Mouse (Mus musculus): ENCODE measurements around the gene Strn3.
"Not testable (repeated sequence)": the region's sequence is repeated elsewhere in the genome, so short reads cannot be mapped to it uniquely, and the experiment has no call there.

The Strn3 gene

DNA sequence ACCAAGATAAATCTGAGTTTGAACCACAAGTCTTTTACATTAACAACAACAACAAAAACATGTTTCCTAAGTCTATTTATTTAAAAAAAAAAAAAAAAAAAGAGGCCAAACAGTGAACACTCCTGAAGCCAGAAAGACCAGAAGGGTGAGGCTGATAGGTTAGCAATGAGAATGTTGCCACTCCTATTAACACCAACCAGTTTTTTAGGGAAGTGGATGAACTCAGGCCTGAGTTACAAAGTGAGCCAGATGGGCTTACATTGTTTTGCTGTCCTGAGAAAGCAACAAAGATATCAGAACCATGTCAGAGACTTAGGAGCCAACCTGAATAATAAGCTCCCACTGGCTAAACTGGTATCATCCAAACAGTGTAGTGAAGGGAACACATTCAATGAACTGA, 71.1 kb downstream of the Strn3 start:
- no peak for DNase-seq (ENCODE audit: low read depth, low spot score)

DNA sequence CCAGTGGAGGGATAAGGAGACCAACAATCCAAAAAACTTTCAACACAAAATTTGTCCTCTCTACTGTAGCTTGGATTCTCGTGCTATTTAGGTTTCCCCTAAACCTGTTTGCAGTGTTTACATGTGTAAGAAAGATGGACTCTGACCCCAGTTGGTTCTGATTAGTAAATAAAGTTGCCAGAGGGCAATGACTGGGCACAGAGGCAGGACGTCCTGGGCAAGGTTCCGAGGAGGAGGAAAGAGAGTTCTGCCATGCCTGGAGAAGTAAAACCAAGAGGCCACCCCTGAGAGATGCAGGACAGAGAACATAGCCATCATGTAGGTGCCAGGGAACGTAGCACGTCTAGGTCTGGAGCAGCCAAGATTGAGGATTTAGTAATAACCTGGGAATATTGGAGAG, 79.3 kb downstream of the Strn3 start:
- no peak for DNase-seq (ENCODE audit: low read depth, low spot score)

DNA sequence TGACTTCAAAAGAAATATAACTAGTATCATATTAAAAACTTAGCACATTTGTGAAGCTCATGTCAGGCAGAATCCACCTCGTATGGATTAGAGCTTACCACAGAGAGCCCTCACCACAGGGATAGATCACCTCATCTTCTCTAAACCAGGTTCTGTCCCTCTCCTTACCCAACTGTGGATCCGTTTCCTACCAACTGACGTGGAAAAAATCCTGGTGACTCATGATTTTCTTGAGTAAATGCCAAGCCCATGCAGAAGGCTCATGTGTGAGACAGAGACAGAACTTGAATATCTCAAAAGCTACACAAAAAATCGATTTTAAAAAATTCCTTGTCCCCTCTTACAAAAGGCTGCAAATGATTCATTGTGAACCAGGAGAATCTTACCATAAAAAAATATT, 85.6 kb downstream of the Strn3 start:
- no peak for DNase-seq (ENCODE audit: low read depth, low spot score)

DNA sequence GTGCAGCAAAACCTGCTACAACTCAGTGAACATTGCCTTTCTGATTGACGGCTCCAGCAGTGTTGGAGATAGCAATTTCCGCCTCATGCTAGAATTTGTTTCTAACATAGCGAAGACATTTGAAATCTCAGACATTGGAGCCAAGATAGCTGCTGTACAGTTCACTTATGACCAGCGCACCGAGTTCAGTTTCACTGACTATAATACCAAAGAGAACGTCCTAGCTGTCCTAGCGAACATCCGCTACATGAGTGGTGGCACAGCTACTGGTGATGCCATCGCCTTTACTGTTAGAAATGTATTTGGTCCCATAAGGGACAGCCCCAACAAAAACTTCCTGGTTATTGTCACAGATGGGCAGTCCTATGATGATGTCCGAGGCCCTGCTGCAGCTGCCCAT, 88.4 kb downstream of the Strn3 start:
- DNase-seq (ENCODE audit: low read depth, low spot score), result no peak

DNA sequence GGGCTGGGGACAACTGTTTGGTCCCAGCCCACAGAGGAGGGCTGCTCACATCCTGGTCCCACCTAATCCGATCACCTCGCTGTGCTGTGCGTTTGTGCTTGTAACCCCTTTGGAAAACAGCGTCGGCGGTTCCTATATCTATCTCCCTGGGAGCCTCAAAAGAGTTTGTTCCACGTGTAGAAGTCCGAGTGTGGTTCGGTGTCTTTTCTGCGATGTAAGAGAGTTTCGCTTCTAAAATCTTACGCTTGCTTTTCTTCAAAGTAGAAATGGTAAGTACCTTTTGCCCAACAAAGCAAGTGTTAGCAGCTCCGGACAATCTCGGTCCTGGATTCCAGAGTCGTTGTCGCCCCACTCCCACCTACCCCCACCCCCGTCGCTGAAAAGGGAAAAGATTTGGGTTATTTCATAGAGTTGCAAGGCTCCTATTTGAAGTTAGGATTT, 97.6 kb downstream of the Strn3 start:
- no peak for DNase-seq (ENCODE audit: low read depth, low spot score)

DNA sequence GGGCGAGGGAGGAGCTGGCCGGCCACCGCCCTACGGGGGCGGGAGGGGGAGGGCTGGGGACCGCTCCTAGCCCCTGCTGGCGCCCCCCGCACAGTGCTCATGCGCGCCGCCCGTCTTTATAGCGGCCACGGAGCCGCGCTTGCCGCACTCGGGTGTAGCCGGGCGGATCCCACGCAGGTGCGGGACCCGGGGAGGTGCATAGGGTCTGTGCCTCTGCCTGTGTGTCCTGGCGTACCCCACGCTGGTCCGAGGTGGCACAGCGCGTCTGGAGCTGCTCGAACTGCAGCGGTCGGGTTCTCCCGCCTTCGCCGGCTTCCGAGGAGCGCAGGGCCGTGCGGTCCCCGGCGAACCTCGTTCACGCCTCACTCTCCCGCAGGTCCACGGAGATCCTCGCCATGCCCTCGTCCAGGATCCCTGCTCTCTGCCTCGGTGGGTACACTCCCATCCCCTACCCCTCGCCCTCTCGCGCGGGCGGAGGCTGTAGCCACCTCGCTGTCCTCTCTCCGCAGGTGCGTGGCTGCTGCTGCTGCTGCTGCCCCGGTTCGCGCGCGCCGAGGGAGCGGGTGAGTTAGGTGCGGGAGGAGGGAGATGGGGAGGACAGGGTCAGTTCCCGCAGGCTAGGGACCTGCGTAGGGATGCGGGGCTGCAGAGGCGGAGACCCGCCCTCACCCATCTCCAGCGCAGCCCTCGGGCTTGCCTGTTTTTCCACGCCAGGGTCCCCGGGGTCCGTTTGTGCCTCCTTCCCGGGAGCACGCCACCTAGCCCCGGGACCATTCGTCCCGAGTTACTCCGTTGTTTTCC, 98.3 kb downstream of the Strn3 start, which contains the start of gene Coch:
Gene Coch (plus strand): TSS at position 113 of the 801 bp plus-strand sequence.
- DNase-seq (ENCODE audit: low read depth, low spot score), result peak; percentile 25

DNA sequence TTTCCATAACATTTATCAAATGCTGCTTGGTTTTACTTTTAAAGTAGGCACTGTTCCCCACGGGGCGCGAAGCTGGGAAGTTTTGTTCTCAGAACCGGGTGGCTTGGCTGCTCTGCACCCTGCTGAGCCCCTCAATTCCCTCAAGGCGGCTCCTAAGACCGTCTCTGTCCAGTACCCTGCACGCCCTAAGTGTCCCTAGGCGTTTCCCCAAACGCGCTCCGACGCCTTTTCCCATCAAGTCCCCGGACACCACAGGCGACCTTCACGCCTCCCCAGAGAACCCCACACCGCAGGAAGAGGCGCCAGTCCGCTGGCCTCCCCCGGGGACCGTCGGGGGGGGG, 98.8 kb downstream of the Strn3 start:
- DNase-seq (ENCODE audit: low read depth, low spot score), result peak; percentile 11

DNA sequence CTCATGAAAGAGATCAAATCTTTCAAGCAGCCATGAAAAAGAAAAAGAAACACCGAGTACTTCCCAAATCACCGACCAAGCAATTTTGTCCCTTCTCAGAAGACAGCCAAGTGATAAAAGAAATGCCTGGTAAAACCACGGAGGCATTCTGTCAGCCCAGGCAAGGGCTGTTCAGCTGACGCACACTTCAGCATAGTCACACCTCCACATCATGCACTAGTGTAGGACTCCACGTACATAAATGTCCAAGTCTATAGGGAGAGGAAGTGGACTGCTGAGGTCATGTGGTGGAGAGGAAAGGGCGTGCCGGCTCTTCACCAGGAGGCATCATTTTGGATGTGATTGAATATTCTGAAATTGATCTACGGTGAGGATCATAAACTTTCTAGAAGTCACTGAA, 99.8 kb downstream of the Strn3 start:
- DNase-seq (ENCODE audit: low read depth, low spot score), result no peak

DNA sequence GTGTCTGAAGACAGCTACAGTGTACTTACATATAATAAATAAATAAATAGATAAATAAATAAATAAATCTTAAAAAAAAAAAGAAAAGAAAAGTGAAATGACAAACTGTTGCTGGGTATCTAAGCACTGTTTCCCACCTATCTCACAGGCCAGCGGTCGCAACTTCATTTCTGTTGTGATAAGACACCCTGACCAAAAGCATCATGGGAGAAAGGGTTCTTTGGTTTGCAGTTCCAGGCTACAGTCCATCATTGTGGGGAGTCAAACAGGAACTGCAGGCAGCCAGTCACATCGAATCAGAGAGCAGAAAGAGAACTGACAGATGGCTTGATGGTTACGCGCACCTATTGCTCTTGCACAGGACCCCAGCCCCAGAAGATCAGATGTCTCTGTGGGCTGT, 102.4 kb downstream of the Strn3 start:
- no peak for DNase-seq (ENCODE audit: low read depth, low spot score)

DNA sequence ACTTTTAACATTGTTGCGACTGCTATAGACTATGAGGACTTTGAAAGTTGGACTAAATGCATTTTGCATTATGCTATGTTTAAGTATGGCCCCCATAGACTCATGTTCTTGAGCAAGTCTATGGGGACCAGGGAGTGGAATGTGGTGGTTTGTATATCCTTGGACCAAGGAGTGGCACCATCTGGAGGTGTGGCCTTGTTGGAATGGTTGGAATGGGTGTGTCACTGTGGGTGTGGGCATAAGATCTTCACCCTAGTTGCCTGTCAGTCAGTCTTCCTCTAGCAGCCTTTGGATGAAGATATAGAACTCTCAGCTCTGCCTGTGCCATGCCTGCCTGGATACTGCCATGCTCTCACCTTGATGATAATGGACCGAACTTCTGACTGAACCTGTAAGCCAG, 113.9 kb downstream of the Strn3 start:
- not testable (repeated sequence) for DNase-seq (ENCODE audit: low read depth, low spot score)

DNA sequence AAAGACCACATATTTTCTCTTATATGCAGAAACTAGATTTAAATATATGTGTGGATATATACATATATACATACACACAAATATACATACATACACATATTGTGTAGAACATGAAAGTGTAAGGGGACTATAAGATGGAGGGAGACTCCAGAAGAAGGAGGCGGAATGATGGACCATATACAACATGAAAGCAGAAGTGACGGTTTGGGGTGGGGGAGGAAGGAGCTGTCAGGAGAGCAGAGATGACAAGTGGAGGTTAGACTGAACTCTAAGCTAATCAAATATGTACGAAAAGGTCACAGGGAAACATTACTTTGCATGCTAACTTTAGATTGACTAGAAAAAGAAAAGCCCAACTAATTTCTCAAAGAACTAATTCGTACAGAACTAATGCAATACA, 119.0 kb downstream of the Strn3 start:
- no peak for DNase-seq (ENCODE audit: low read depth, low spot score)

DNA sequence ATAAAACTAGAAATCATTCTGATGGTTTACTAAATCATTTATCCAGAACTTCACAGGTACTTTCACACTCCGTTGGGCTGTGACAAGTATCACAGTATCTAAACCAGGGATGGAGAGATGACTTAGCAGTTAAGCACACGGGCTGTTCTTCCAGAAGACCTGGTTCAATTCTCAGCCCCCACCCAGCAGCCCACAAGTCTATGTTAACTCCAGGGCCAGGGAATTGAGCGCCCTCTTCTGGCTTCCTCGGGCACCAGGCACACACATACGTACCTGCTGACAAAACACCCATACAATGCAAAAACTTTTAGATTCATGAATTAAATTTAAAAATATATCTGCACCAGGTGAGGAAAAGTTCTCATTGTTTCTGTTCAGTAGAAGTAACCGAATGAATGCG, 121.8 kb downstream of the Strn3 start:
- DNase-seq (ENCODE audit: low read depth, low spot score), result no peak

DNA sequence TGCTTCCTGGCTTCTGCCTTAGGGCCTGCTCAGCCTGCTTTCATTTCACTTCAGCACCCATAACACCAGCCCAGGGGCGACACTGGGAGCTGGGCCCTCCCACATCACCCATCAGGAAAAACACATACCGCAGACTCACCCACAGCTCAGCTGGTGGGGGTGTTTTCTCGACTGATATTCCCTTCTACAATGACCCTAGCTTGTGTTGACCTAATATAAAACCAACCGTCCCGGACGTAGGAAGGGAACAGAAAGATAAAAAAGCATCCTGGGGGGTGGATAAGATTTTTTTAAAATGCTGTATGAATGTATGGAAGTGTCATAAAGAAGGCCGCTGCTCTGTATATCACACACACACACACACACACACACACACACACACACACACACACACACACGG, 122.2 kb downstream of the Strn3 start:
- no peak for DNase-seq (ENCODE audit: low read depth, low spot score)

DNA sequence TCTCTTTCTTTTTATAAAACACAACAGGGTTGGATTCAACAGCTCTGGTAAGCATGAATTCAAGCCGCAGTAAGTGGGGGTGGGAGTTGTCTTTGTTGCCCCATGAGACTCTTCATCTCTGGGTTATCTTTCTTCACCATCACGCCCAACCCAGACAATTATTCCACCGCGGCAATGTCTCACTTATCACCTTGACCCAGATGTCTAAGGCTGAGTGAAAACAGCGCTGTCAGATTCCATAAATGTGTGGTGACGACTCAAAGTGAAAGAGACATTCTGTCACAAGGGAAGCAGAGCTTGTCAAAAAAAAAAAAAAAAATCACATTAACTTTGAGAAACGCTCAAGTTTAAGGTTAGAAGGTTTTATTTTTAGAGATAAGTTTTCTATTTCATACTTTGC, 124.5 kb downstream of the Strn3 start:
- no peak for DNase-seq (ENCODE audit: low read depth, low spot score)

DNA sequence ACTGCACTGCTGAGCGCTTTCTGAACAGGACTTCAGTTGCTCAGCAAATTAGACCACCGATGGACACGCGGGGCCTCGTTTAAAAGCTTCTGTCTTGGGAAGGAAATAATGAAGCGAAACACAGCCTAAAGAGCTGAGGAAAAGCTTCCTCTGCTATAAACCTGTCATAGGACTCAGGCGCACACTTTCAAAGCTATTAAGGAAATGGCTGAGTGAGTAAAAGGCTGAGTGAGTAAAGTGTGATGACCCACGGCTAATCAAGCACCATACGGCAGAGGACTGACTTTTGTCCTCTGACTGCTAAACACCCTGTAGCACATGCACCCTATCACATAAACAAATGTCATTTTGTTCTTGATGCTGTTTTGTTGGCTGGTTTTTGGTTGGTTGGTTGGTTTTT, 130.3 kb downstream of the Strn3 start:
- DNase-seq (ENCODE audit: low read depth, low spot score), result no peak

Data from retina, postnatal 7 days (tissue).